Comparison of ENCODE assay signal across 12 mouse cellular contexts in genomic region chr13:95032127-95032831, GRCm38 (mm10). TPM values are rescaled to one million over a fixed set of nuclear protein-coding genes. Genes with fewer than 3 reads are reported as not detected.
DNase-seq lines count a peak whose midpoint lies in the region; ATAC-seq and TF ChIP-seq lines count a peak whose summit lies in the region.
"Had no signal": no experiment of that assay in that cellular context is flagged by ENCODE, and none has a peak within 500 bp of the region (broad histone marks: within the 10 kb centered on the region; RNA-seq: fewer than 3 reads in every experiment).

No protein-coding gene starts in this region.

- H3K4me3 ChIP-seq in forebrain, embryonic 13.5 days, result no peak overlapping the region
- no peak overlapping the region for H3K4me3 ChIP-seq in forebrain, embryonic 10.5 days
- no peak overlapping the region for H3K4me3 ChIP-seq in hindbrain, embryonic 15.5 days
- no peak overlapping the region for H3K4me3 ChIP-seq in hindbrain, embryonic 12.5 days
- no peak overlapping the region; the same call in 1 of the 2 replicates for H3K4me3 ChIP-seq in intestine, postnatal 0 days (ENCODE audit: low read depth, low read length)
- H3K4me3 ChIP-seq: erythroblast, embryonic 14.5 days; midbrain, embryonic 12.5 days had no signal

- DNase-seq in forebrain, embryonic 10.5 days (ENCODE audit: extremely low spot score, low spot score), result no peak
- DNase-seq in ZHBTc4 (ENCODE audit: low read depth, low spot score), result peak; percentile 35
- DNase-seq in ovary, postnatal 10 days (ENCODE audit: low spot score), result no peak
- no peak for DNase-seq in gastrocnemius, postnatal 36 days
- DNase-seq: kidney, postnatal 4 days; lung, adult 18-20 months had no signal

- H3K4me1 ChIP-seq in forebrain, embryonic 13.5 days, result 0 out of 2 replicates have a peak, but pooled peaks cover 4% of the 10 kb centered on the region
- peaks cover 5% of the 10 kb centered on the region for H3K4me1 ChIP-seq in forebrain, embryonic 10.5 days
- no peaks in the 10 kb centered on the region for H3K4me1 ChIP-seq in hindbrain, embryonic 15.5 days (replicated peaks)
- H3K4me1 ChIP-seq in hindbrain, embryonic 12.5 days, result no peaks in the 10 kb centered on the region
- no peaks in the 10 kb centered on the region for H3K4me1 ChIP-seq in intestine, postnatal 0 days (replicated peaks; ENCODE audit: control insufficient read depth, insufficient read depth, low read length)
- H3K4me1 ChIP-seq: midbrain, embryonic 12.5 days had no signal

- TF ChIP-seq CTCF in intestine, postnatal 0 days (IDR thresholded peaks at IDR 0.05; ENCODE audit: low read depth), result no peak

- peaks cover 9% of the 10 kb centered on the region for H3K36me3 ChIP-seq in forebrain, embryonic 13.5 days (ENCODE audit: poor library complexity, severe bottlenecking)
- H3K36me3 ChIP-seq in forebrain, embryonic 10.5 days (replicated peaks), result peaks cover 6% of the 10 kb centered on the region; the same call in 1 of the 2 replicates
- peaks cover 15% of the 10 kb centered on the region for H3K36me3 ChIP-seq in hindbrain, embryonic 15.5 days
- H3K36me3 ChIP-seq in hindbrain, embryonic 12.5 days, result peaks cover 9% of the 10 kb centered on the region
- H3K36me3 ChIP-seq in intestine, postnatal 0 days (ENCODE audit: control insufficient read depth, insufficient read depth), result peaks cover 13% of the 10 kb centered on the region

- no peak overlapping the region for H3K9ac ChIP-seq in forebrain, embryonic 13.5 days
- no peak overlapping the region; the same call in 1 of the 2 replicates for H3K9ac ChIP-seq in hindbrain, embryonic 15.5 days
- no peak overlapping the region for H3K9ac ChIP-seq in hindbrain, embryonic 12.5 days
- H3K9ac ChIP-seq in intestine, postnatal 0 days (ENCODE audit: low read depth, low read length), result no peak overlapping the region
- H3K9ac ChIP-seq: midbrain, embryonic 12.5 days had no signal

- WGBS in forebrain, embryonic 13.5 days, result 66% methylated on average over 17 of the region's 17 CpGs
- whole genome bisulfite sequencing in forebrain, embryonic 10.5 days, result 78% methylated on average over 17 of the region's 17 CpGs
- WGBS in hindbrain, embryonic 15.5 days, result 63% methylated on average over 17 of the region's 17 CpGs
- 75% methylated on average over 17 of the region's 17 CpGs for WGBS in hindbrain, embryonic 12.5 days
- 46% methylated on average over 17 of the region's 17 CpGs for WGBS in intestine, postnatal 0 days

- intact Hi-C loops in gastrocnemius, postnatal 36 days (cut with DNase I), result no loop called here

- no peak overlapping the region for H3K4me2 ChIP-seq in forebrain, embryonic 13.5 days
- H3K4me2 ChIP-seq in hindbrain, embryonic 15.5 days, result no peak overlapping the region
- H3K4me2 ChIP-seq in hindbrain, embryonic 12.5 days (replicated peaks), result no peak overlapping the region
- peak overlapping the region; percentile 48 for H3K4me2 ChIP-seq in intestine, postnatal 0 days (replicated peaks; ENCODE audit: low read depth)
- H3K4me2 ChIP-seq: midbrain, embryonic 12.5 days had no signal

- H3K9me3 ChIP-seq in forebrain, embryonic 13.5 days (replicated peaks), result no peaks in the 10 kb centered on the region
- H3K9me3 ChIP-seq in forebrain, embryonic 10.5 days, result no peaks in the 10 kb centered on the region
- H3K9me3 ChIP-seq in hindbrain, embryonic 15.5 days, result no peaks in the 10 kb centered on the region
- 0 out of 2 replicates have a peak, but pooled peaks cover 5% of the 10 kb centered on the region for H3K9me3 ChIP-seq in hindbrain, embryonic 12.5 days (replicated peaks)
- no peaks in the 10 kb centered on the region for H3K9me3 ChIP-seq in intestine, postnatal 0 days (ENCODE audit: control insufficient read depth)
- H3K9me3 ChIP-seq: midbrain, embryonic 12.5 days had no signal

- no peaks in the 10 kb centered on the region for H3K27me3 ChIP-seq in forebrain, embryonic 13.5 days
- H3K27me3 ChIP-seq in forebrain, embryonic 10.5 days (ENCODE audit: poor library complexity, severe bottlenecking), result no peaks in the 10 kb centered on the region
- no peaks in the 10 kb centered on the region for H3K27me3 ChIP-seq in hindbrain, embryonic 15.5 days
- no peaks in the 10 kb centered on the region for H3K27me3 ChIP-seq in hindbrain, embryonic 12.5 days
- no peaks in the 10 kb centered on the region for H3K27me3 ChIP-seq in intestine, postnatal 0 days (replicated peaks; ENCODE audit: control insufficient read depth, insufficient read depth, low read length)
- H3K27me3 ChIP-seq: midbrain, embryonic 12.5 days had no signal

- peak; percentile 45; the same call in 1 of the 2 replicates for ATAC-seq in forebrain, embryonic 13.5 days
- peak; percentile 48; the same call in 1 of the 2 replicates for ATAC-seq in hindbrain, embryonic 15.5 days (ENCODE audit: low FRiP score, low read depth)
- ATAC-seq in hindbrain, embryonic 12.5 days (ENCODE audit: low FRiP score), result no peak
- peak; percentile 89 for ATAC-seq in intestine, postnatal 0 days

- H3K27ac ChIP-seq in forebrain, embryonic 13.5 days, result no peak overlapping the region
- H3K27ac ChIP-seq in forebrain, embryonic 10.5 days, result no peak overlapping the region
- H3K27ac ChIP-seq in hindbrain, embryonic 15.5 days (replicated peaks), result no peak overlapping the region
- no peak overlapping the region for H3K27ac ChIP-seq in hindbrain, embryonic 12.5 days
- H3K27ac ChIP-seq in intestine, postnatal 0 days (ENCODE audit: low read depth, low read length), result peak overlapping the region; percentile 54
- H3K27ac ChIP-seq: midbrain, embryonic 12.5 days had no signal

RNA-seq across cellular contexts. Expression of gene Wdr41, which starts 56.1 kb away (rescaled TPM):
- polyA plus RNA-seq in forebrain, embryonic 13.5 days (2015; fragmentation: Nextera tagmentation; extraction: Ambion mirVana), result 19.3 and 22.0 TPM in 2 replicates
- 15.8 and 15.9 TPM in 2 replicates for polyA plus RNA-seq in forebrain, embryonic 10.5 days (2016; fragmentation: Nextera tagmentation; extraction: Ambion mirVana)
- 26.8 and 28.6 TPM in 2 replicates for polyA plus RNA-seq in hindbrain, embryonic 15.5 days (2015; fragmentation: Nextera tagmentation; extraction: Ambion mirVana)
- polyA plus RNA-seq in hindbrain, embryonic 12.5 days (2016; fragmentation: Nextera tagmentation; extraction: Ambion mirVana), result 25.7 and 25.9 TPM in 2 replicates
- polyA plus RNA-seq in intestine, postnatal 0 days (2015; fragmentation: Nextera tagmentation; extraction: Ambion mirVana), result 16.7 and 18.2 TPM in 2 replicates
- total RNA-seq in gastrocnemius, postnatal 36 days (2021), result 10 to 100 TPM; 15.0 to 15.4 TPM
